Mouse (Mus musculus): Measurements from ENCODE around the gene Wnt10b. TPM values are rescaled to one million over a fixed set of nuclear protein-coding genes. Genes with fewer than 3 reads are reported as not detected.
"Not testable (repeated sequence)": the region's sequence is repeated elsewhere in the genome, so short reads cannot be mapped to it uniquely, and the experiment has no call there.

Wnt10b gene
- polyA plus RNA-seq (2015; fragmentation: Nextera tagmentation; extraction: Ambion mirVana): not detected in 2 replicates

DNA sequence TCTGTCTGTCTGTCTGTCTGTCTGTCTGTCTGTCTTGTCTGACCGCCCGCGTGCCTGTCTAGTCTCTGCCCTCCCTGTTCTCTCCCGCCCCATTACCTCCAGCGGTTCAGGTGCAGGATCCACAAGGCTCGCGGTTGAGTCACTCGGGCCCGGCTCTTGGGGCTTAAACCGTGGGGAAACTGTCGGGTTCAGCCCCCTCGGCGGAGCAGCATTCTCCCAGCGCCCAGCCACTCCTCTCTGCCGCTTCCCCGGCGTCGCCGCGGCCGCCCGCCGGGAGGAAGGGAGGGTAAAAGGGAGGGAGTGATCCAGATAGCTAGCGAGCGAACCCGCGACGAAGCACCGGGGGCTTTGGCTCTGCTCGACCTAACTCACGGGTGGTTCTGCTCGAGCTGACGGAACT is at the start of gene Wnt10b:
Wnt10b (minus strand) TSS at position 389 of the 400 bp plus-strand sequence.
- Histone ChIP-seq H3K4me1 (replicated peaks) (peaks cover 28% of the 10 kb centered on the region), H3K36me3 (no peaks in the 10 kb centered on the region), H3K27me3 (peaks cover 95% of the 10 kb centered on the region), H3K4me2 (peak within 1 kb of the TSS; percentile 52), H3K27ac (replicated peaks) (no peak within 1 kb of the TSS), H3K4me3 (peak within 1 kb of the TSS; percentile 33), H3K9ac (no peak within 1 kb of the TSS), H3K9me3 (no peaks in the 10 kb centered on the region)
- WGBS: under 1% methylated on average over 32 of the region's 33 CpGs
- no peak for ATAC-seq (ENCODE audit: low FRiP score, low read depth)

DNA sequence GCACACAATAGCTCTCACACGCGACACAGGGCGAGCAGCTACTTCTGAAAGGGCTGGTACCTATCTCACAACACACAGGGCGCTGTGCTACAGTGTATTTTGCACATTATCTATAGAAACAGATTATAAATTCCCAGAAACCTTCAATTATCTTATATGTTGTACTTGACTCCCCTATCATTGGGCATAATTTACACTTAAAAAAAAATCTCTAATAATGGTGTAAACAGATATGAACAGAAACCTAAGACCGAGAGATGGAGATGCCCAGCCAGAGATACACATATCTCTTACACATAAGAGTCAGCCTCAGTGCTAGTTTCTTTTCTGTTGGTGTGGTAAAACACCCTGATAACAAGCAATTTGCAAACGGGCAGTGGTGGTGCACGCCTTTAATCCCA is 49.7 kb upstream of the Wnt10b start:
- H3K36me3 ChIP-seq: peaks cover 9% of the 10 kb centered on the region; the same call in 1 of the 2 replicates
- H3K27me3 ChIP-seq: no peaks in the 10 kb centered on the region
- H3K9ac ChIP-seq: no peak overlapping the region
- H3K4me1 ChIP-seq (replicated peaks): peaks cover 11% of the 10 kb centered on the region
- no peak for ATAC-seq (ENCODE audit: low FRiP score, low read depth)
- no peak overlapping the region for H3K27ac ChIP-seq (replicated peaks)
- WGBS: 96% methylated on average over 7 of the region's 7 CpGs
- no peak overlapping the region for H3K4me3 ChIP-seq
- no peak overlapping the region for H3K4me2 ChIP-seq
- no peaks in the 10 kb centered on the region for H3K9me3 ChIP-seq

DNA sequence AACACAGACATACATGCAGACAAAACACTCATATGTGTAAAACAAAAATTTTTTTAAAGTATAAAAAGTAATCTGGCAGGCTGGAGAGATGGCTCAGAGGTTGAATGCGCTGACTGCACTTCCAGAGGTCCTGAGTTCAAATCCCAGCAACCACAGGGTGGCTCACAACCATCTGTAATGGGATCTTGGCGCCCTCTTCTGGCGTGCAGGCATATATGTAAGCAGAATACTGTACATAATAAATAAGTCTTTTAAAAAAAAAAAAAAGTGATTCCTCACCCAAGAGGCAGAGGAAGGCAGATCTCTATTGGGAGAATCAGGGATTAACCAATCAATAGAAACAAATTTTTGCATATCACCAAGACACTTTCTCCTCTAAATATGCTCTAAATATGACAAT is 45.5 kb upstream of the Wnt10b start:
- ATAC-seq (ENCODE audit: low FRiP score, low read depth): no peak
- 69% methylated on average over 3 of the region's 3 CpGs for WGBS
- no peaks in the 10 kb centered on the region for H3K9me3 ChIP-seq

DNA sequence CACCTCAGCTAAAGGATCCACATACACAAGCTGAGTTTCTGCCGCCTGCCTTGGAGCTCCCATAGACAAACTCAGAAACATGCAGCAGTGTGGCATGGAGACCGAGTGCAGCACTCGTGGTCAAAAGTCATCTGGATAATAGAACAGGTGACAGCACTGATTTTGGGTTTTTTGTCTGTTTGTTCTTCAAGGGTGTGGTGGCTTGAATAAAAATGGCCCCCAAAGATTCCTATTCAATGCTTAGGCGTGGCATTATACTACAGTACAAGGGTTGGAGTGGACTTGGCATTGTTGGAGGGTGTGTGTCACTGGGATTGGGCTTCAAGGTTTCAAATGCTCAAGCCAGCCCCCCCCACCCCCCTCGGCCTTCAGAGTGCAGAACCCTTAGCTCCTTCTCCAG is 44.2 kb upstream of the Wnt10b start:
- H3K9me3 ChIP-seq: no peaks in the 10 kb centered on the region
- WGBS: 92% methylated on average over 5 of the region's 5 CpGs
- no peak overlapping the region for H3K4me3 ChIP-seq
- H3K4me2 ChIP-seq: no peak overlapping the region
- no peaks in the 10 kb centered on the region for H3K27me3 ChIP-seq
- no peak overlapping the region for H3K9ac ChIP-seq
- no peaks in the 10 kb centered on the region for H3K4me1 ChIP-seq (replicated peaks)
- peaks cover 12% of the 10 kb centered on the region; the same call in 1 of the 2 replicates for H3K36me3 ChIP-seq
- ATAC-seq (ENCODE audit: low FRiP score, low read depth): no peak
- H3K27ac ChIP-seq (replicated peaks): no peak overlapping the region

More for the DNA sequence above, 45.5 kb upstream of the Wnt10b start:
- Histone ChIP-seq H3K4me1 (replicated peaks) (no peaks in the 10 kb centered on the region), H3K36me3 (peaks cover 12% of the 10 kb centered on the region; the same call in 1 of the 2 replicates), H3K27ac (replicated peaks) (no peak overlapping the region), H3K4me3 (no peak overlapping the region), H3K4me2 (no peak overlapping the region), H3K9ac (no peak overlapping the region), H3K27me3 (no peaks in the 10 kb centered on the region)

DNA sequence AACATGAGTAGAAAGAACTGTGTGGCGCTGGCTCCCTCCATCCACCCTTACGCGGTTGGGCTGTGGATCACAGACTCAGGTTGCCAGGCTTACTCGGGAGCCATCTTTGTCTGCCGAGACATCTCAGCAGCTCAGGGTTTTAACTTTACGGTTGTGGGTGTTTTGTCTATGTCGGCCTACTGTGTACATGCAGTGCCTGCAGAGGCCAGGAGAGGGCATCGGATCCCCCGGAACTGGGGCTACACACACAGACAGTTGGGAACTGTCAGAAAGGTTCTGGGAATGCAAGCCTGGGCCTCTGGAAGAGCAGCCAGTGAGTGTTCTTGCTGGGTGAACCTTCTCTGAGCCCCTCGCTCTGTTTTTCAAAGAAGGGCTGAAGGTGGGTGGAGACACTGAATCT is 43.5 kb upstream of the Wnt10b start:
- no peak for ATAC-seq (ENCODE audit: low FRiP score, low read depth)
- no peak overlapping the region for H3K27ac ChIP-seq (replicated peaks)
- no peaks in the 10 kb centered on the region for H3K9me3 ChIP-seq
- no peak overlapping the region for H3K9ac ChIP-seq
- peaks cover 12% of the 10 kb centered on the region; the same call in 1 of the 2 replicates for H3K36me3 ChIP-seq
- no peaks in the 10 kb centered on the region for H3K27me3 ChIP-seq
- H3K4me2 ChIP-seq: no peak overlapping the region
- no peaks in the 10 kb centered on the region for H3K4me1 ChIP-seq (replicated peaks)
- H3K4me3 ChIP-seq: no peak overlapping the region
- 28% methylated on average over 10 of the region's 10 CpGs for WGBS

DNA sequence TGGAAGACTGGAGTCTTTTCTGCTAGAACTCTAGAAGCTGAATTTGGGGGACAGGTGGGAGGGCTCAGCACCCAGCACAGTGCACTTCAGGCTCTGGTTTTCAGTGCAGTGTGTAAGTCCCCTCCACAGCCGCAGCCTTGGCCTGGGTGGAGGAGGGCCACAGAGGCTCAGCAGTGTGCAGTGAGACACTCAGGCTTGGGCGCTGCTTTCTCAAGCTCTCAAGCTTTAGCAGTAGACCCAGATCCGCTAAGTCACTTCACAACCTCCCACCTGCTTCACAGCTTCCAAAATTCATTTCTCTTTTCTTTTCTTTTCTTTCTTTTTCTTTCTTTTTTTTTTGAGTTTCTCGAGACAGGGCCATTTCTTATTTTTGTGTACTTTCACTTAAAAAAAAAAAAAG is 43.0 kb upstream of the Wnt10b start:
- Histone ChIP-seq H3K36me3 (peaks cover 12% of the 10 kb centered on the region; the same call in 1 of the 2 replicates), H3K27me3 (no peaks in the 10 kb centered on the region), H3K4me2 (no peak overlapping the region), H3K9ac (no peak overlapping the region), H3K27ac (replicated peaks) (no peak overlapping the region), H3K4me3 (no peak overlapping the region), H3K4me1 (replicated peaks) (no peaks in the 10 kb centered on the region), H3K9me3 (no peaks in the 10 kb centered on the region)
- no peak for ATAC-seq (ENCODE audit: low FRiP score, low read depth)
- 85% methylated on average over 4 of the region's 4 CpGs for WGBS

DNA sequence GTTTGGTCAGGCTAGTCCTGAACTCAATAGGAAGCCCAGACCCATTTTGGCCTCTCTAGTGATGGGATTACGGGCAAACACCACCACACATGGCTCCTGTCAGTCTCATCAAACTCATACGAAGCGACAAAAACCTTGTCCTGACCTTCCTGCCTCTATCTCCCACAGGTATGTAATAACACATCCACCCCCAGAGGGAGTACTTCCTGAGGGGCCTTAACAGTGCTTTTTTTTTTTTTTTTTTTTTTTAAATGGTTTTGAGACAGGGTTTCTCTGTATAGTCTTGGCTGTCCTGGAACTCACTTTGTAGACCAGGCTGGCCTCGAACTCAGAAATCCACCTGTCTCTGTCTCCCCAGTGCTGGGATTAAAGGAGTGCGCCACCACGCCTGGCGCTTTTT is 40.2 kb upstream of the Wnt10b start:
- H3K36me3 ChIP-seq: peaks cover 19% of the 10 kb centered on the region
- H3K4me3 ChIP-seq: no peak overlapping the region
- H3K27ac ChIP-seq (replicated peaks): no peak overlapping the region
- WGBS: 92% methylated on average over 7 of the region's 7 CpGs
- ATAC-seq (ENCODE audit: low FRiP score, low read depth): no peak
- no peak overlapping the region for H3K4me2 ChIP-seq
- no peak overlapping the region for H3K9ac ChIP-seq
- no peaks in the 10 kb centered on the region for H3K4me1 ChIP-seq (replicated peaks)
- H3K9me3 ChIP-seq: no peaks in the 10 kb centered on the region
- no peaks in the 10 kb centered on the region for H3K27me3 ChIP-seq

DNA sequence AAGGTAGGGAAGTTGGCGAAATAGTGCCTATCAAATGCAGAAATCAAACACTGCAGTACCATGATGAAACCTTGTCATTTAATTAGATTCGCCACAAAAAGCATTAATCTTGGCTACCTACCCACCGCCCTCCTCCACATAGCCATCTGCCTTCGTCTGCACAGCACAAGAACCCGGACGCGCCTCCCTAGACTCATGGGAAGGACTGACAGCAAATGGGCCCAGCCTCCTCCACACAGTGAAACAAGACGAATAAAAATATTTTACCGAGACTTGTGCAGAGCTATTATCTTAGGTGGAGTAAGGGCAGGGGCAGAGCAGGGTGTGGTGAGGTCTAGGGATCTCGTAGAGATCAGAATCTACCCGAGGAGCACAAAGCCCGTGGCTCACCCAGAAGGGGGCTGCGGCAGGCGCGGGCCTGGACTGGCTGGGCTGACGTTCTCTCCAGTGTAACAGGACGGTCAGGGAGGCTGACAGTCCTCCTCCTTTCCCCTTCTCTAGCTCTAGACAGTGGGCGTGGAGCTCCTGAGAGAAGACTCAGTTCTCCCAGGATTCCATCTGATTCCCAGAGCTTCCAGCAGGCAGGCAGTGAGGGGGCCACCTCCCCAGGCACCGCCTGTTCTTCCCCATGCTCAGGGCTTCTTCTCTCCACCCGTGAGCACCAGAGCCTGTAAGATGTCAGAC is 34.9 kb upstream of the Wnt10b start:
- 87% methylated on average over 20 of the region's 20 CpGs for WGBS
- H3K4me1 ChIP-seq (replicated peaks): peaks cover 12% of the 10 kb centered on the region
- H3K4me3 ChIP-seq: no peak overlapping the region
- no peak overlapping the region for H3K4me2 ChIP-seq
- H3K27ac ChIP-seq (replicated peaks): no peak overlapping the region
- peaks cover 21% of the 10 kb centered on the region for H3K36me3 ChIP-seq
- ATAC-seq (ENCODE audit: low FRiP score, low read depth): no peak
- H3K27me3 ChIP-seq: peaks cover 28% of the 10 kb centered on the region
- H3K9ac ChIP-seq: no peak overlapping the region
- H3K9me3 ChIP-seq: no peaks in the 10 kb centered on the region

DNA sequence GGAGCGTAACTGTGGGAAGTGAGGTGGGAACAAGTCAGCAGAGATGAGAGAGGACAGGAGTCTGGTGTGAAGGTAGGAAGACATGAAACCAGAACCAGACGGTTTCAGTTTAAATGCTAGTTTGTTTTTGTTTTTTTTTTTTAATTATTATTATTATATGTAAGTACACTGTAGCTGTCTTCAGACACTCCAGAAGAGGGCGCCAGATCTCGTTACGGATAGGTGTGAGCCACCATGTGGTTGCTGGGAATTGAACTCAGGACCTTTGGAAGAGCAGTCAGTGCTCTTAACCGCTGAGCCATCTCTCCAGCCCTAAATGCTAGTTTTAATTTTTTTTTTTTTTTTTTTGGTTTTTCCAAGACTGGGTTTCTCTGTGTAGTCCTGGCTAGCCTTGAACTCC is 32.3 kb upstream of the Wnt10b start:
- H3K9ac ChIP-seq; H3K27ac ChIP-seq (replicated peaks); H3K9me3 ChIP-seq; ATAC-seq (ENCODE audit: low FRiP score, low read depth); H3K4me2 ChIP-seq; H3K4me3 ChIP-seq: not testable (repeated sequence)
- peaks cover 16% of the 10 kb centered on the region for H3K36me3 ChIP-seq
- 71% methylated on average over 6 of the region's 6 CpGs for WGBS
- peaks cover 45% of the 10 kb centered on the region for H3K27me3 ChIP-seq
- H3K4me1 ChIP-seq (replicated peaks): peaks cover 36% of the 10 kb centered on the region

DNA sequence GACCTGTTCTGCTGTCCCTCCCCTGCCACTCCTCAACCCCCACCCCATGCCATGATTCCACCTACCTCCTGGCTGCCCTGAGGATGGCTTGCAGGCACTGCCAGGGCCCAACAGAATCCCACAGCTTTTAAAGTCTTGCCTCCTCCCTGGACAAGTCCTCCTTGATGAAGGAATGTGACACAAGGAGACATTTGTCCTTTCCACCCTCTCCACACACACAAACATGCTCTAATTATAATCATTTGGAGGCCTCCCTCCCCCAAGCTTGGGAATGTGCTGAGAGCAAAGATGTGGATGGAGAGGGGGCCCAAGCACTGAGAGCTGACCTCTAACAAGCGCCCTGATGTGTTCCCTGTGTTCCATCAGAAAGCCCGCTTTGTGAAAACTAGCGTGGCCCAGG is 31.4 kb upstream of the Wnt10b start, which contains the start of gene Ddn:
Ddn (minus strand) TSS at position 101 of the 400 bp plus-strand sequence.
- 45% methylated on average over 3 of the region's 3 CpGs for WGBS
- no peaks in the 10 kb centered on the region for H3K9me3 ChIP-seq
- H3K9ac ChIP-seq: peak within 1 kb of the TSS; percentile 10; the same call in 1 of the 2 replicates
- peaks cover 52% of the 10 kb centered on the region for H3K27me3 ChIP-seq
- H3K36me3 ChIP-seq: peaks cover 16% of the 10 kb centered on the region
- H3K4me1 ChIP-seq (replicated peaks): peaks cover 44% of the 10 kb centered on the region
- no peak for ATAC-seq (ENCODE audit: low FRiP score, low read depth)
- H3K4me2 ChIP-seq: peak within 1 kb of the TSS; percentile 65
- H3K4me3 ChIP-seq: peak within 1 kb of the TSS; percentile 43
- no peak within 1 kb of the TSS for H3K27ac ChIP-seq (replicated peaks)

DNA sequence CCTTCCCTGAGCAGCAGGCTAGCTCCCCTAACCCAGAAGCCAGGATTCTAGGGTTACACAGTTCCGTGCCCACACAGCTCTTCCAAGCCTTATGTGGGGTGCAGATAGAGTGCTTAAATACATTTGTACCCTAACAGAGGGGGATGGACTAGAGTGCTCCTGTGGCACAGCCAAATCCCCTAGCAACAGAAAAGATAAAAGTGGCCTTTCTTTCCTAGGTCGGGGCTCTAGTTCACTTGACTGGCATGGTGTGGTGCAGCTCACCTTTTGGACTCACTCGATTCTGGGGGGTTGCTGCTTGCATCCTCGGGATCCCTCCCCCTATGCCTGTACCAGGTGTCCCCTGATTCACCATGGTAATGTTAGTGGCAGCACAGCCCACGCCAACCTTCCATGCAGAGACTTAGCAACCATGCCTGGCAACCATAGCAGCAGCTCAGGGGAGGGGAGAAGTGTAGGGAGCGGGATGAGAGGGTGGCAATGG is 30.7 kb upstream of the Wnt10b start:
- no peaks in the 10 kb centered on the region for H3K9me3 ChIP-seq
- 7% methylated on average over 6 of the region's 6 CpGs for whole genome bisulfite sequencing
- H3K4me1 ChIP-seq (replicated peaks): peaks cover 50% of the 10 kb centered on the region
- peaks cover 11% of the 10 kb centered on the region for H3K36me3 ChIP-seq
- ATAC-seq (ENCODE audit: low FRiP score, low read depth): no peak
- H3K27ac ChIP-seq (replicated peaks): no peak overlapping the region
- H3K27me3 ChIP-seq: peaks cover 58% of the 10 kb centered on the region
- H3K4me3 ChIP-seq: peak overlapping the region; percentile 43; the same call in 1 of the 2 replicates
- peak overlapping the region; percentile 10; the same call in 1 of the 2 replicates for H3K9ac ChIP-seq
- peak overlapping the region; percentile 65 for H3K4me2 ChIP-seq

DNA sequence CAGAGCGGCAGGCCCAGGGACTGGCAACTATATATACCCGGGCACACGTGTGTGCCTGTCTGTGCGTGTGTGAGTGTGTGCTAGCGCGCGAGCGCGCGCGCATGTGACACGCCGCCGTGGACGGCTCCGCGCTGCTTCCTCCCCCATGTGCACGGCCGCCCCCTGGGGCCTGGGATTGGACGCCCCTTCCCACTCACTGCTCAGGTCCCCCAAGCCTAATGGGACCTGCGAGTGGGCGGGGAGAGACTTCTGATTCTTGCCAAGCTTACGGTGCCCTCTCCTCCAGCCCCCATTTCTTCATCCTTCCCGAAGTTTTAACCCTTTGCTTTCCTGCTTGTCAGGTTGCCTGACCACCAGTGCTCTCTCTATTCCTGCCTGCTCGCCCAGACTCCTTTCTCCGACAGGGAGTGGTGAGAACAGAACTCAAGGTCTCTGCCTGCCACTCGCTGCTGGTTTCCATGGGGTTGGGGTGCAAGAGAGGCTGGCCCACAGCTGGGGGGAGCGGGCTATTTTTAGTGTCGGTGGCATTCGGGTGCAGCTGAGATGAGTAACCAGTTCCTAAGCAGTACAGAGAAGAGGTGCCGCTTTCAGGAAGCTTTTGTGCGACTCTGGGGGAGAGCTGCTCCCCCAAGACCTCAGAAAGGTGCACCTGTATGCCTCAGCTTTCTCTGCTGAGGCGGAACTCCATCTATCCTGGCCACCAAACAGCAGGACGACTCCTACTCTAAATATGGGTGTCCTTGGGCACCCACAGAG is 30.1 kb upstream of the Wnt10b start:
- peak; percentile 29 for ATAC-seq (ENCODE audit: low FRiP score, low read depth)
- Histone ChIP-seq H3K27ac (replicated peaks) (no peak overlapping the region), H3K4me2 (peak overlapping the region; percentile 65), H3K9me3 (no peaks in the 10 kb centered on the region), H3K36me3 (peaks cover 8% of the 10 kb centered on the region), H3K9ac (peak overlapping the region; percentile 10; the same call in 1 of the 2 replicates), H3K27me3 (peaks cover 64% of the 10 kb centered on the region), H3K4me1 (replicated peaks) (peaks cover 51% of the 10 kb centered on the region), H3K4me3 (peak overlapping the region; percentile 43)
- 1% methylated on average over 34 of the region's 34 CpGs for WGBS

All from hindbrain, embryonic 15.5 days (tissue).